Mouse (Mus musculus) forebrain, embryonic 13.5 days (tissue): ENCODE results near the gene Dhx34. TPM values are rescaled to one million over a fixed set of nuclear protein-coding genes. Genes with fewer than 3 reads are reported as not detected.

Experiments
- ATAC-seq: fragments of 200-750 bp; cut with Nextera tagmentation; 2 replicates; pipeline ENCODE4 v1.8.0; 2017
- H3K27ac ChIP-seq: fragments of 300-500 bp; sonication (generic); 2 replicates; pipeline ENCODE4 v1.5.1; 2015; ENCODE audit warnings: inconsistent platforms, mild to moderate bottlenecking, moderate library complexity
- H3K27me3 ChIP-seq: fragments of 300-500 bp; sonication (generic); 2 replicates; pipeline ENCODE4 v1.6.1; 2015; ENCODE audit warnings: mild to moderate bottlenecking, inconsistent platforms
- H3K36me3 ChIP-seq: fragments of 300-500 bp; sonication (generic); 2 replicates; pipeline ENCODE4 v1.6.1; 2015; ENCODE audit warnings: mild to moderate bottlenecking, inconsistent platforms; ENCODE audit not compliant: poor library complexity, severe bottlenecking
- H3K4me1 ChIP-seq: fragments of 300-500 bp; sonication (generic); 2 replicates; pipeline ENCODE4 v1.6.1; 2015; ENCODE audit warnings: inconsistent platforms
- H3K4me2 ChIP-seq: fragments of 300-500 bp; sonication (generic); 2 replicates; pipeline ENCODE4 v1.6.1; 2015; ENCODE audit warnings: inconsistent platforms, mild to moderate bottlenecking, moderate library complexity
- H3K4me3 ChIP-seq: fragments of 300-500 bp; sonication (generic); 2 replicates; pipeline ENCODE4 v1.5.1; 2015; ENCODE audit warnings: mild to moderate bottlenecking, inconsistent platforms
- H3K9ac ChIP-seq: fragments of 300-500 bp; sonication (generic); 2 replicates; pipeline ENCODE4 v1.6.1; 2015; ENCODE audit warnings: mild to moderate bottlenecking, inconsistent platforms
- H3K9me3 ChIP-seq: fragments of 300-500 bp; sonication (generic); replicated peaks from 2 replicates; pipeline ENCODE4 v1.6.1; 2016; ENCODE audit warnings: inconsistent platforms
- WGBS: fragments of 180-500 bp; shearing (Covaris S2); methylation state at CpG from one replicate; pipeline ENCODE4 v1.1.7; 2015; 5-methylcytosine and 5-hydroxymethylcytosine counted together
- polyA plus RNA-seq: library from polyadenylated mRNA; unstranded; fragments of >200 nt; fragmentation: Nextera tagmentation; extraction: Ambion mirVana; gene quantifications from 2 replicates; pipeline ENCODE4 v1.2.1, GENCODE M21; 2015

The Dhx34 gene
- polyA plus RNA-seq, 1 experiment from 2014 or later, result 13.7 TPM

- Histone ChIP-seq H3K27ac (no peak overlapping the region), H3K4me2 (no peak overlapping the region), H3K4me1 (no peaks in the 10 kb centered on the region), H3K9ac (no peak overlapping the region), H3K9me3 (no peaks in the 10 kb centered on the region), H3K27me3 (no peaks in the 10 kb centered on the region), H3K36me3 (no peaks in the 10 kb centered on the region), H3K4me3 (no peak overlapping the region)
- WGBS, result 47% methylated on average over 2 of the region's 4 CpGs
- no peak for ATAC-seq
Measured at GRCm38 (mm10) chr7:16245958-16246357, 24.1 kb upstream of the Dhx34 start.

- no peaks in the 10 kb centered on the region for H3K9me3 ChIP-seq
- no peaks in the 10 kb centered on the region for H3K36me3 ChIP-seq
- H3K27ac ChIP-seq, result no peak within 1 kb of the TSS
- no peak for ATAC-seq
- H3K4me3 ChIP-seq, result no peak within 1 kb of the TSS
- whole genome bisulfite sequencing, result 85% methylated on average over 5 of the region's 5 CpGs
- H3K27me3 ChIP-seq, result no peaks in the 10 kb centered on the region
- no peaks in the 10 kb centered on the region for H3K4me1 ChIP-seq
- no peak within 1 kb of the TSS for H3K9ac ChIP-seq
- H3K4me2 ChIP-seq, result no peak within 1 kb of the TSS
Measured at GRCm38 (mm10) chr7:16244067-16244466, 22.2 kb upstream of the Dhx34 start, which contains the start of gene C5ar2. TSS of gene C5ar2 (minus strand) at chr7:16244154.

- 91% methylated on average over 6 of the region's 6 CpGs for WGBS
- Histone ChIP-seq H3K9me3 (no peaks in the 10 kb centered on the region), H3K36me3 (no peaks in the 10 kb centered on the region), H3K27me3 (no peaks in the 10 kb centered on the region), H3K9ac (no peak overlapping the region), H3K4me2 (no peak overlapping the region), H3K4me1 (no peaks in the 10 kb centered on the region), H3K27ac (no peak overlapping the region), H3K4me3 (no peak overlapping the region)
- ATAC-seq, result no peak
Measured at GRCm38 (mm10) chr7:16242198-16242597, 20.4 kb upstream of the Dhx34 start.

- Histone ChIP-seq H3K9ac (no peak overlapping the region), H3K27me3 (no peaks in the 10 kb centered on the region), H3K4me2 (no peak overlapping the region), H3K9me3 (no peaks in the 10 kb centered on the region), H3K27ac (no peak overlapping the region), H3K4me1 (no peaks in the 10 kb centered on the region), H3K4me3 (no peak overlapping the region), H3K36me3 (no peaks in the 10 kb centered on the region)
- ATAC-seq, result no peak
- WGBS, result 69% methylated on average over 11 of the region's 11 CpGs
Measured at GRCm38 (mm10) chr7:16241787-16242186, 19.9 kb upstream of the Dhx34 start.

- Histone ChIP-seq H3K9me3 (no peaks in the 10 kb centered on the region), H3K4me2 (no peak overlapping the region), H3K36me3 (no peaks in the 10 kb centered on the region), H3K4me1 (no peaks in the 10 kb centered on the region), H3K4me3 (no peak overlapping the region), H3K27ac (no peak overlapping the region), H3K27me3 (no peaks in the 10 kb centered on the region), H3K9ac (no peak overlapping the region)
- no peak for ATAC-seq
- WGBS, result 98% methylated on average over 1 of the region's 1 CpGs
Measured at GRCm38 (mm10) chr7:16240978-16241303, 19.1 kb upstream of the Dhx34 start.

GRCm38 (mm10) chr7:16240281-16240977 is 18.6 kb upstream of the Dhx34 start:
- Histone ChIP-seq H3K27ac (no peak overlapping the region), H3K9me3 (no peaks in the 10 kb centered on the region), H3K36me3 (no peaks in the 10 kb centered on the region), H3K4me3 (no peak overlapping the region), H3K4me2 (no peak overlapping the region), H3K27me3 (no peaks in the 10 kb centered on the region), H3K9ac (no peak overlapping the region), H3K4me1 (no peaks in the 10 kb centered on the region)
- no peak for ATAC-seq
- 80% methylated on average over 7 of the region's 7 CpGs for WGBS

GRCm38 (mm10) chr7:16239554-16239997 is 17.7 kb upstream of the Dhx34 start:
- no peaks in the 10 kb centered on the region for H3K27me3 ChIP-seq
- H3K9me3 ChIP-seq, result no peaks in the 10 kb centered on the region
- no peaks in the 10 kb centered on the region for H3K36me3 ChIP-seq
- H3K4me3 ChIP-seq, result no peak overlapping the region
- 73% methylated on average over 9 of the region's 9 CpGs for WGBS
- H3K9ac ChIP-seq, result no peak overlapping the region
- H3K4me2 ChIP-seq, result no peak overlapping the region
- H3K4me1 ChIP-seq, result no peaks in the 10 kb centered on the region
- no peak overlapping the region for H3K27ac ChIP-seq
- ATAC-seq, result no peak

- no peak for ATAC-seq
- 65% methylated on average over 5 of the region's 5 CpGs for WGBS
- H3K9me3 ChIP-seq, result 0 out of 2 replicates have a peak, but pooled peaks cover 14% of the 10 kb centered on the region
- no peak overlapping the region for H3K4me2 ChIP-seq
- H3K27ac ChIP-seq, result no peak overlapping the region
- no peak overlapping the region for H3K4me3 ChIP-seq
- H3K36me3 ChIP-seq, result no peaks in the 10 kb centered on the region
- H3K4me1 ChIP-seq, result no peaks in the 10 kb centered on the region
- peaks cover 10% of the 10 kb centered on the region for H3K27me3 ChIP-seq
- H3K9ac ChIP-seq, result no peak overlapping the region
Measured at GRCm38 (mm10) chr7:16229869-16230268, 8.0 kb upstream of the Dhx34 start.

- H3K4me1 ChIP-seq, result no peaks in the 10 kb centered on the region
- no peak overlapping the region for H3K9ac ChIP-seq
- 94% methylated on average over 9 of the region's 9 CpGs for WGBS
- H3K36me3 ChIP-seq, result peaks cover 94% of the 10 kb centered on the region
- no peak overlapping the region for H3K27ac ChIP-seq
- H3K4me3 ChIP-seq, result no peak overlapping the region
- no peak for ATAC-seq
- no peaks in the 10 kb centered on the region for H3K9me3 ChIP-seq
- no peak overlapping the region for H3K4me2 ChIP-seq
- H3K27me3 ChIP-seq, result no peaks in the 10 kb centered on the region
Measured at GRCm38 (mm10) chr7:16213986-16214385, 7.9 kb downstream of the Dhx34 start.

GRCm38 (mm10) chr7:16213196-16213595 is 8.6 kb downstream of the Dhx34 start:
- H3K4me2 ChIP-seq, result no peak overlapping the region
- H3K27me3 ChIP-seq, result no peaks in the 10 kb centered on the region
- H3K9ac ChIP-seq, result no peak overlapping the region
- H3K27ac ChIP-seq, result no peak overlapping the region
- H3K4me1 ChIP-seq, result no peaks in the 10 kb centered on the region
- peaks cover 97% of the 10 kb centered on the region for H3K36me3 ChIP-seq
- no peak overlapping the region for H3K4me3 ChIP-seq
- H3K9me3 ChIP-seq, result no peaks in the 10 kb centered on the region
- ATAC-seq, result no peak
- 93% methylated on average over 6 of the region's 6 CpGs for WGBS

GRCm38 (mm10) chr7:16210862-16211365 is 10.9 kb downstream of the Dhx34 start:
- H3K4me2 ChIP-seq, result no peak overlapping the region
- WGBS, result 83% methylated on average over 12 of the region's 12 CpGs
- no peaks in the 10 kb centered on the region for H3K4me1 ChIP-seq
- H3K27ac ChIP-seq, result no peak overlapping the region
- H3K4me3 ChIP-seq, result no peak overlapping the region
- H3K9me3 ChIP-seq, result no peaks in the 10 kb centered on the region
- peaks cover 93% of the 10 kb centered on the region for H3K36me3 ChIP-seq
- no peak for ATAC-seq
- no peaks in the 10 kb centered on the region for H3K27me3 ChIP-seq
- no peak overlapping the region for H3K9ac ChIP-seq

- WGBS, result 93% methylated on average over 21 of the region's 21 CpGs
Measured at GRCm38 (mm10) chr7:16208781-16209665, 12.8 kb downstream of the Dhx34 start.

More at GRCm38 (mm10) chr7:16208781-16209665, 12.8 kb downstream of the Dhx34 start:
- Histone ChIP-seq H3K4me3 (no peak overlapping the region), H3K36me3 (peaks cover 93% of the 10 kb centered on the region), H3K4me1 (no peaks in the 10 kb centered on the region), H3K9me3 (no peaks in the 10 kb centered on the region), H3K27ac (no peak overlapping the region), H3K9ac (no peak overlapping the region), H3K4me2 (no peak overlapping the region), H3K27me3 (no peaks in the 10 kb centered on the region)
- no peak for ATAC-seq
